Mouse (Mus musculus) cerebellum, postnatal 10 days (tissue): ENCODE data around the gene Rpia.
"Not testable (repeated sequence)": the region's sequence is repeated elsewhere in the genome, so short reads cannot be mapped to it uniquely, and the experiment has no call there.

Experiments
- DNase-seq, 2 experiments: peaks; one replicate each; pipeline ENCODE4 v3.0.0; 2021; ENCODE audit warnings: mixed read lengths in 2 of 2

The Rpia gene

GRCm38 (mm10) chr6:70791824-70792535 lies at the start of gene Rpia:
Gene Rpia (minus strand): TSS chr6:70792232.
- DNase-seq = peak; percentile 97 to 99

- no peak for DNase-seq
Measured at GRCm38 (mm10) chr6:70840281-70840680, 48.2 kb upstream of the Rpia start.

- DNase-seq = peak in 1 of 2 experiments; percentile 11
Measured at GRCm38 (mm10) chr6:70838532-70838931, 46.5 kb upstream of the Rpia start.

- no peak for DNase-seq
Measured at GRCm38 (mm10) chr6:70837297-70837696, 45.3 kb upstream of the Rpia start.

- DNase-seq = no peak
Measured at GRCm38 (mm10) chr6:70831179-70831839, 39.3 kb upstream of the Rpia start.

GRCm38 (mm10) chr6:70830552-70830951 lies 38.5 kb upstream of the Rpia start:
- DNase-seq = no peak

- DNase-seq = no peak
Measured at GRCm38 (mm10) chr6:70829451-70829850, 37.4 kb upstream of the Rpia start.

- no peak for DNase-seq
Measured at GRCm38 (mm10) chr6:70824987-70825337, 32.9 kb upstream of the Rpia start.

- peak; percentile 81 for DNase-seq
Measured at GRCm38 (mm10) chr6:70824085-70824986, 32.3 kb upstream of the Rpia start.

GRCm38 (mm10) chr6:70823277-70823676 lies 31.2 kb upstream of the Rpia start:
- not testable (repeated sequence) for DNase-seq

- no peak for DNase-seq
Measured at GRCm38 (mm10) chr6:70822386-70822910, 30.4 kb upstream of the Rpia start.

- no peak for DNase-seq
Measured at GRCm38 (mm10) chr6:70821566-70821965, 29.5 kb upstream of the Rpia start.

GRCm38 (mm10) chr6:70815471-70815870 lies 23.4 kb upstream of the Rpia start:
- no peak for DNase-seq

- no peak for DNase-seq
Measured at GRCm38 (mm10) chr6:70814629-70814950, 22.6 kb upstream of the Rpia start.

- DNase-seq = no peak
Measured at GRCm38 (mm10) chr6:70813921-70814628, 22.0 kb upstream of the Rpia start.

GRCm38 (mm10) chr6:70812526-70812895 lies 20.5 kb upstream of the Rpia start:
- no peak for DNase-seq

GRCm38 (mm10) chr6:70811557-70812525 lies 19.8 kb upstream of the Rpia start:
- peak; percentile 85 to 88 for DNase-seq

- DNase-seq = no peak
Measured at GRCm38 (mm10) chr6:70810524-70810923, 18.5 kb upstream of the Rpia start.

- no peak for DNase-seq
Measured at GRCm38 (mm10) chr6:70806514-70806912, 14.5 kb upstream of the Rpia start.

- DNase-seq = peak; percentile 81 to 89
Measured at GRCm38 (mm10) chr6:70805820-70806513, 13.9 kb upstream of the Rpia start.

- peak; percentile 83 to 88 for DNase-seq
Measured at GRCm38 (mm10) chr6:70805267-70805666, 13.2 kb upstream of the Rpia start.
